Mouse (Mus musculus) cortical plate, adult 2 months (tissue): ENCODE data around the gene Rfwd3. TPM values are rescaled to one million over a fixed set of nuclear protein-coding genes. Genes with fewer than 3 reads are reported as not detected.
"Not testable (repeated sequence)": the region's sequence is repeated elsewhere in the genome, so short reads cannot be mapped to it uniquely, and the experiment has no call there.

ENCODE experiments used
- H3K27ac ChIP-seq: fragments of 200-500 bp; 2 replicates; pipeline ENCODE4 v1.5.1; 2012; ENCODE audit warnings: low read length, control low read depth, inconsistent platforms; ENCODE audit not compliant: insufficient read depth
- H3K4me1 ChIP-seq: fragments of 200-500 bp; 2 replicates; pipeline ENCODE4 v1.6.1; 2011; ENCODE audit warnings: low read length; ENCODE audit not compliant: control insufficient read depth, insufficient read depth
- H3K4me3 ChIP-seq: fragments of 200-500 bp; 2 replicates; pipeline ENCODE4 v1.5.1; 2011; ENCODE audit warnings: mild to moderate bottlenecking, low read length, control low read depth; ENCODE audit not compliant: insufficient read depth
- CTCF ChIP-seq: fragments of 200-500 bp; IDR thresholded peaks from 2 replicates; pipeline ENCODE4 v1.5.1; 2011; ENCODE audit warnings: mild to moderate bottlenecking, control low read depth, low read length; ENCODE audit not compliant: insufficient read depth; ENCODE audit errors: extremely low read depth
- POLR2A ChIP-seq: fragments of 200-500 bp; IDR thresholded peaks from 2 replicates; pipeline ENCODE4 v1.6.1; 2011; ENCODE audit warnings: mild to moderate bottlenecking, low read length, control low read depth; ENCODE audit not compliant: insufficient read depth; ENCODE audit errors: extremely low read depth
- polyA plus RNA-seq: library from polyadenylated mRNA; depleted of rRNA; stranded (reverse); fragments of >200 nt; gene quantifications from 2 replicates; pipeline ENCODE4 v1.2.3, GENCODE M21; 2012

The Rfwd3 gene
- polyA plus RNA-seq, 1 experiment, result 15.2 TPM

GRCm38 (mm10) chr8:111312758-111313162 lies 12.7 kb upstream of the Rfwd3 start:
- TF ChIP-seq CTCF (peak; percentile 16; the same call in 1 of the 2 replicates), POLR2A (no peak)
- Histone ChIP-seq H3K4me3 (no peak overlapping the region), H3K27ac (no peak overlapping the region), H3K4me1 (no peaks in the 10 kb centered on the region)

GRCm38 (mm10) chr8:111310006-111310405 lies 10.0 kb upstream of the Rfwd3 start:
- H3K4me3 ChIP-seq, H3K27ac ChIP-seq, H3K4me1 ChIP-seq: not testable (repeated sequence)

- H3K27ac ChIP-seq, result peak overlapping the region; percentile 65
- peaks cover 3% of the 10 kb centered on the region; the same call in 1 of the 2 replicates for H3K4me1 ChIP-seq
- TF ChIP-seq POLR2A (no peak), CTCF (no peak)
- H3K4me3 ChIP-seq, result no peak overlapping the region
Measured at GRCm38 (mm10) chr8:111305031-111305730, 5.2 kb upstream of the Rfwd3 start.

GRCm38 (mm10) chr8:111304359-111304758 lies 4.3 kb upstream of the Rfwd3 start:
- peak overlapping the region; percentile 65; the same call in 1 of the 2 replicates for H3K27ac ChIP-seq
- no peak overlapping the region for H3K4me3 ChIP-seq
- H3K4me1 ChIP-seq, result peaks cover 3% of the 10 kb centered on the region; the same call in 1 of the 2 replicates
- no peak for TF ChIP-seq CTCF
- TF ChIP-seq POLR2A, result no peak

- not testable (repeated sequence) for H3K4me1 ChIP-seq, H3K4me3 ChIP-seq, H3K27ac ChIP-seq
Measured at GRCm38 (mm10) chr8:111303076-111303803, 3.2 kb upstream of the Rfwd3 start.

- TF ChIP-seq POLR2A (no peak), CTCF (peak; percentile 15; the same call in 1 of the 2 replicates)
- peaks cover 4% of the 10 kb centered on the region; the same call in 1 of the 2 replicates for H3K4me1 ChIP-seq
- no peak overlapping the region for H3K4me3 ChIP-seq
- no peak overlapping the region for H3K27ac ChIP-seq
Measured at GRCm38 (mm10) chr8:111300597-111301546, 850 bp upstream of the Rfwd3 start.

- Histone ChIP-seq H3K4me3 (peak overlapping the region; percentile 99), H3K4me1 (peaks cover 1% of the 10 kb centered on the region; the same call in 1 of the 2 replicates), H3K27ac (peak overlapping the region; percentile 56; the same call in 1 of the 2 replicates)
Measured at GRCm38 (mm10) chr8:111299363-111299820, 630 bp downstream of the Rfwd3 start.

GRCm38 (mm10) chr8:111298011-111298410 lies 2.0 kb downstream of the Rfwd3 start:
- no peak overlapping the region for H3K27ac ChIP-seq
- TF ChIP-seq CTCF, result no peak
- TF ChIP-seq POLR2A, result no peak
- peaks cover 1% of the 10 kb centered on the region; the same call in 1 of the 2 replicates for H3K4me1 ChIP-seq
- H3K4me3 ChIP-seq, result no peak overlapping the region

More at GRCm38 (mm10) chr8:111299363-111299820, 630 bp downstream of the Rfwd3 start:
- no peak for TF ChIP-seq CTCF

- TF ChIP-seq POLR2A (no peak), CTCF (no peak)
- Histone ChIP-seq H3K27ac (no peak overlapping the region), H3K4me1 (no peaks in the 10 kb centered on the region), H3K4me3 (no peak overlapping the region)
Measured at GRCm38 (mm10) chr8:111291733-111292132, 8.3 kb downstream of the Rfwd3 start.
